Mouse (Mus musculus) ES-Bruce4 (cell line): ENCODE results near the gene Dph3. TPM values are rescaled to one million over a fixed set of nuclear protein-coding genes. Genes with fewer than 3 reads are reported as not detected.

ENCODE experiments used
- H3K27ac ChIP-seq: 2 replicates; pipeline ENCODE4 v1.5.1; 2012; ENCODE audit warnings: low read length, inconsistent platforms; ENCODE audit not compliant: insufficient read depth
- H3K27me3 ChIP-seq: 2 replicates; pipeline ENCODE4 v1.6.1; 2012; ENCODE audit warnings: mild to moderate bottlenecking, low read length, inconsistent platforms; ENCODE audit not compliant: control insufficient read depth, poor library complexity, insufficient read depth, severe bottlenecking
- H3K36me3 ChIP-seq: 2 replicates; pipeline ENCODE4 v1.6.1; 2012; ENCODE audit warnings: inconsistent platforms, mild to moderate bottlenecking, low read length, moderate library complexity; ENCODE audit not compliant: control insufficient read depth, poor library complexity, insufficient read depth, severe bottlenecking
- H3K4me1 ChIP-seq: one replicate; pipeline ENCODE4 v1.8.1; 2011; ENCODE audit warnings: low read length; ENCODE audit not compliant: control insufficient read depth, insufficient read depth
- H3K4me3 ChIP-seq: 2 replicates; pipeline ENCODE4 v1.5.1; 2011; ENCODE audit warnings: low read depth, mild to moderate bottlenecking, low read length
- H3K9ac ChIP-seq: 2 replicates; pipeline ENCODE4 v1.6.1; 2012; ENCODE audit warnings: low read depth, mild to moderate bottlenecking, inconsistent platforms; ENCODE audit not compliant: poor library complexity, severe bottlenecking
- H3K9me3 ChIP-seq: replicated peaks from 2 replicates; pipeline ENCODE4 v1.6.1; 2012; ENCODE audit warnings: mild to moderate bottlenecking, low read length, inconsistent platforms; ENCODE audit not compliant: control insufficient read depth, poor library complexity, insufficient read depth, severe bottlenecking
- CTCF ChIP-seq: IDR thresholded peaks from one replicate; pipeline ENCODE4 v1.8.1; 2011; ENCODE audit warnings: low read depth, low read length
- EP300 ChIP-seq: IDR thresholded peaks from 2 replicates; pipeline ENCODE4 v1.6.1; 2011; ENCODE audit warnings: low read depth, low read length; ENCODE audit not compliant: insufficient read depth
- POLR2A ChIP-seq: IDR thresholded peaks from one replicate; pipeline ENCODE4 v1.8.1; 2011; ENCODE audit warnings: low read length; ENCODE audit not compliant: insufficient read depth
- polyA plus RNA-seq: library from polyadenylated mRNA; stranded (reverse); fragments of >200 nt; gene quantifications from 2 replicates; pipeline ENCODE4 v1.2.4, GENCODE M21; 2011; ENCODE audit warnings: low read depth; ENCODE audit not compliant: missing spikeins, insufficient read depth, insufficient read length

The Dph3 gene
- polyA plus RNA-seq, 1 experiment: 55.0 TPM

DNA sequence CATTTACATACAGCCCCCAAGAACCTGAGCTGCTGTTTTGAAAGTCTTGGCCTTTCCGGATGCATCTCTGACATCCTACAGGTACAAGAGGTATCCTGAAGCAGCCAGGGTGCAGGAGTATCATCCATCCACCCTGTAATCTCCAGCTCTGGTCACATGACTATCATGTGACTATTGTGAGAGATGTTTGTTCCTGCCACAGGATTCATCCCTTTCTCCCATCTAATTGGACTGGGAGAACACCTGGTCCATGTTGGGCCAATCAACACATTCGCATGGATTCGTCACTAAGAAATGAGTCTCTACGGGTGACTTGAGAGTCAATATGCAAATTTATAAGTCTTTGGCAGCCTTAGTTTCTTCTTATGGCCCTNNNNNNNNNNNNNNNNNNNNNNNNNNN, 24.1 kb downstream of the Dph3 start:
- H3K27me3 ChIP-seq: no peaks in the 10 kb centered on the region
- no peak overlapping the region for H3K9ac ChIP-seq
- TF ChIP-seq POLR2A (no peak), EP300 (no peak), CTCF (no peak)
- no peaks in the 10 kb centered on the region for H3K9me3 ChIP-seq
- H3K36me3 ChIP-seq: no peaks in the 10 kb centered on the region
- peak overlapping the region; percentile 35 for H3K4me3 ChIP-seq
- H3K27ac ChIP-seq: no peak overlapping the region
- H3K4me1 ChIP-seq: peaks cover 8% of the 10 kb centered on the region

DNA sequence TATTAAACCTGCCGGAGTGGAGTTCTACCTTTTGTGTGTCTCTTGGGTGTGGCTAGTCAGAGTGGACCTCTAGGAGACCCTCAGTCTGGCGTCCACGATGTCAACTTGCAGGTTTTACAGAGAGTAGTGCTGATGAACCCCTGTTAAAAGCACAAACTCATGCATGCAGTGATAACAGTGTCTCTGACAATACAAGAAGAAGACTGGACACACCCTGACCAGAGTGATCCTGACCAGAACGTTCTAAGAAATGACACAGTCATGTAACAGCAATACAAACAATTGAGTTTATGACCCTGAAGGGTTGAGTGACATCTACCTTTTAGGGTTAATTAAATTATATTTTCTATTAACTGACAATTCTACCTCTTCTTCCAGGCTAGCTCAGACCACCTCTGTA, 27.9 kb downstream of the Dph3 start:
- H3K36me3 ChIP-seq: no peaks in the 10 kb centered on the region
- no peaks in the 10 kb centered on the region for H3K27me3 ChIP-seq
- H3K9me3 ChIP-seq: no peaks in the 10 kb centered on the region
- H3K4me3 ChIP-seq: no peak overlapping the region
- H3K27ac ChIP-seq: no peak overlapping the region
- H3K9ac ChIP-seq: no peak overlapping the region
- TF ChIP-seq POLR2A (no peak), EP300 (no peak), CTCF (no peak)
- peaks cover 20% of the 10 kb centered on the region for H3K4me1 ChIP-seq

DNA sequence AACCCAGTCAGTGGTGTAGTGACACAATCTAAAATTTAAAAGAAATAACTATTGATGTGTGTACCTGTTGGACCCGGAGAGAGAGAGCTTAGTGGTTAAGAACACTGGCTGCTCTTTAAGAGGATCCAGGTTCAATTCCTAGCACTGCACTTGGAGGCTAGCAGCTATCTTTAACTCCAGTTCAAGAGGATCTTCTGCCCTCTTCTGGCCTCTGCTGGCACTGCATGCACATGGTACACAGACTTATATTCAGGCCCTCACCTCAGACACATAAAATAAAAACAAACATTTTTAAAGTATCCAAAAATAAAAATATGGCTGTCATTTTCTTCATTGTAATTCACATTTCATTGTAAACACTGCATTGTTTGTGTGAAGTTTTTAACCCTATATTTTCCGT, 28.9 kb downstream of the Dph3 start:
- H3K4me1 ChIP-seq: peaks cover 20% of the 10 kb centered on the region

GRCm38 (mm10) chr14:32055781-32056180, 29.7 kb downstream of the Dph3 start:
- H3K9ac ChIP-seq: 0 out of 2 replicates have a peak overlapping the region, but pooled peaks have one; percentile 17
- TF ChIP-seq CTCF (no peak), POLR2A (no peak), EP300 (no peak)
- peaks cover 16% of the 10 kb centered on the region for H3K4me1 ChIP-seq
- H3K9me3 ChIP-seq: no peaks in the 10 kb centered on the region
- H3K27ac ChIP-seq: no peak overlapping the region
- no peaks in the 10 kb centered on the region for H3K36me3 ChIP-seq
- H3K4me3 ChIP-seq: peak overlapping the region; percentile 6; the same call in 1 of the 2 replicates
- no peaks in the 10 kb centered on the region for H3K27me3 ChIP-seq

More for the DNA sequence above, 28.9 kb downstream of the Dph3 start:
- no peak overlapping the region for H3K4me3 ChIP-seq
- H3K9ac ChIP-seq: no peak overlapping the region
- no peaks in the 10 kb centered on the region for H3K36me3 ChIP-seq
- H3K9me3 ChIP-seq: no peaks in the 10 kb centered on the region
- H3K27ac ChIP-seq: no peak overlapping the region
- TF ChIP-seq POLR2A: no peak
- peak; percentile 50 for TF ChIP-seq CTCF
- no peak for TF ChIP-seq EP300
- no peaks in the 10 kb centered on the region for H3K27me3 ChIP-seq

DNA sequence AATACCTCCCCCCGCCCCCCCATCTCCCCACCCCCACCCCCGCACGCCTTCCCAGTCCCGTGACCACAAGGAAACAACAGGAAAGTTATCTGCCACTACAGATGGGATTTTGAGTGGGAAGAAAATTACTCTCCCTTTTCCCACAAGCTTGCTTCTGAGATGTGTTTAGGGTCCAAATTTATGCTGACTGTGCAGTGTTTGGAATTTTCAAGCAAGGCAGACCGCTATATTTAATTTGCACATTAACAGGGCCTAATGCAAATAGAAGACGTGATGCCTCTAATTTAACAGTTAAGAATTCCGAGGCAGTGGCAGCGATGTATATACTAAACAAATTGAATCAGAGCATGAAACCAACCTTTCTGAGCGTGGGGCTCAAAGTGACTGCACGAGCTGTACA, 30.7 kb downstream of the Dph3 start:
- Histone ChIP-seq H3K36me3 (no peaks in the 10 kb centered on the region), H3K27me3 (no peaks in the 10 kb centered on the region), H3K4me1 (peaks cover 14% of the 10 kb centered on the region), H3K4me3 (no peak overlapping the region), H3K27ac (no peak overlapping the region), H3K9me3 (no peaks in the 10 kb centered on the region), H3K9ac (no peak overlapping the region)
- TF ChIP-seq CTCF (no peak), POLR2A (no peak), EP300 (no peak)

GRCm38 (mm10) chr14:32053895-32054294, 31.6 kb downstream of the Dph3 start:
- H3K27ac ChIP-seq: no peak overlapping the region
- no peaks in the 10 kb centered on the region for H3K9me3 ChIP-seq
- no peaks in the 10 kb centered on the region for H3K36me3 ChIP-seq
- TF ChIP-seq CTCF: no peak
- TF ChIP-seq POLR2A: no peak
- TF ChIP-seq EP300: no peak
- no peaks in the 10 kb centered on the region for H3K27me3 ChIP-seq
- no peak overlapping the region for H3K4me3 ChIP-seq
- H3K4me1 ChIP-seq: peaks cover 14% of the 10 kb centered on the region
- no peak overlapping the region for H3K9ac ChIP-seq
